Mouse (Mus musculus) forebrain, embryonic 16.5 days (tissue): ENCODE results near the gene Ebi3. TPM values are rescaled to one million over a fixed set of nuclear protein-coding genes. Genes with fewer than 3 reads are reported as not detected.

Source experiments
- ATAC-seq: fragments of 200-750 bp; cut with Nextera tagmentation; 2 replicates; pipeline ENCODE4 v1.8.0; 2017; ENCODE audit warnings: mild to moderate bottlenecking, moderate library complexity
- H3K27ac ChIP-seq: fragments of 300-500 bp; sonication (generic); 2 replicates; pipeline ENCODE4 v1.5.1; 2014; ENCODE audit warnings: low read length, control low read depth
- H3K27me3 ChIP-seq: fragments of 300-500 bp; sonication (generic); replicated peaks from 2 replicates; pipeline ENCODE4 v1.6.1; 2014; ENCODE audit warnings: low read length; ENCODE audit not compliant: control insufficient read depth, insufficient read depth
- H3K36me3 ChIP-seq: fragments of 300-500 bp; sonication (generic); 2 replicates; pipeline ENCODE4 v1.6.1; 2014; ENCODE audit not compliant: control insufficient read depth, insufficient read depth
- H3K4me1 ChIP-seq: fragments of 300-500 bp; sonication (generic); replicated peaks from 2 replicates; pipeline ENCODE4 v1.6.1; 2014; ENCODE audit warnings: low read length; ENCODE audit not compliant: control insufficient read depth, insufficient read depth
- H3K4me2 ChIP-seq: fragments of 300-500 bp; sonication (generic); 2 replicates; pipeline ENCODE4 v1.6.1; 2014; ENCODE audit warnings: mild to moderate bottlenecking, low read length, control low read depth
- H3K4me3 ChIP-seq: fragments of 300-500 bp; sonication (generic); replicated peaks from 2 replicates; pipeline ENCODE4 v1.5.1; 2014; ENCODE audit warnings: mild to moderate bottlenecking, low read length, control low read depth
- H3K9ac ChIP-seq: fragments of 300-500 bp; sonication (generic); replicated peaks from 2 replicates; pipeline ENCODE4 v1.6.1; 2014; ENCODE audit warnings: low read depth, low read length, control low read depth
- H3K9me3 ChIP-seq: fragments of 300-500 bp; sonication (generic); 2 replicates; pipeline ENCODE4 v1.6.1; 2016; ENCODE audit warnings: low read length; ENCODE audit not compliant: control insufficient read depth
- WGBS: fragments of 180-500 bp; shearing (Covaris S2); extraction: QIAGEN DNeasy Blood & Tissue Kit; methylation state at CpG from one replicate; pipeline ENCODE4 v1.1.7; 2014; 5-methylcytosine and 5-hydroxymethylcytosine counted together
- polyA plus RNA-seq: library from polyadenylated mRNA; unstranded; fragments of >200 nt; fragmentation: Nextera tagmentation; extraction: Ambion mirVana; gene quantifications from 2 replicates; pipeline ENCODE4 v1.2.1, GENCODE M21; 2015

Ebi3 gene
- polyA plus RNA-seq, 1 experiment from 2014 or later, result 4.2 TPM

- 60% methylated on average over 3 of the region's 3 CpGs for WGBS
- ATAC-seq, result no peak
- no peaks in the 10 kb centered on the region for H3K27me3 ChIP-seq
- H3K36me3 ChIP-seq, result no peaks in the 10 kb centered on the region
- no peak overlapping the region for H3K27ac ChIP-seq
- H3K9ac ChIP-seq, result no peak overlapping the region
- H3K4me3 ChIP-seq, result no peak overlapping the region
- no peaks in the 10 kb centered on the region for H3K9me3 ChIP-seq
- H3K4me2 ChIP-seq, result no peak overlapping the region
- H3K4me1 ChIP-seq, result peaks cover 8% of the 10 kb centered on the region
Observed at GRCm38 (mm10) chr17:55977301-55977700, 24.9 kb downstream of the Ebi3 start.

DNA sequence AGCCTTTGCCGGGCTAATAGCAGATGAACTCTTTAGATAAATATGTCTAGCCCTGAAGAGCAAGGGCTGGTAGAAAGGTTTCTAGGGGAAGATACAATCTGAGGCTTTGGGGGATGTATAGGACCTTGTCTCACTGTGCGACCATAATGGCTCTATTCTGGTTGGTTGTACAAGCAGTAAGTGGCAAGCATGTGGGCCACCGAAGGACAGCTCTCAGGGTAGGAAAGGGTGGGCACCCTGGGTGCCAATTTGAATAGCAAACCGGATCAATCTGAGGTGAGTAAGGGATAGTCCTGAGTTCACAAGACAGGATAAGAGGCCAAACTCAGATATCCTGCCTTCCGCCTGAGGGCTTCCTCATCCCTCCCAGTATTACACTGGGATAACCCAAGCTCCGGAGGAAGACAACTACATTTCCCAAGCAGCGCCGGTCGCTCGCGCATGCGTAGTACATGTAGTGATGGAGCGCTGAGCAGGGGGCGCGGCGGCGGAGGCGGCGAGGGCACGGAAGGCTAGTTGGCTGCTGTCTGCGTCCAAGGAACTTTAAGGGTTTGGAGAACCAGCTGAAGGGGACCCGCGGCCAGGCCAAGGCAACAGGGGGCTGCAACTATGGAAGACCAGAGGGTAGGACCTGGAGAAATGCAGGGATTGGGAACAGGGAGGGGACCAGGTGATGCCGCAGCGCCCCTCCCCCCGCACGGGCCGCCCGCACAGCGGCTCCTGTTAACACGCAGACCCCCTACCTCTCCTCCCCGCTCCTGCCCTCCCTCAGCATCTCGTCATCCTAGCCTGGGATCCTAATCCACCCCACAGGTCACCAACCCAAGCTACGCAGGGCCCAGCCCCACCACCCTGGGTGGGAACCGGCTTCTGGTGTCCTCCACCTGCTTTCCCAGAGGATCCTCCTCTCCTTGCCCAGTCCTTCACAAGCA is 33.9 kb downstream of the Ebi3 start, which contains the start of gene Fsd1:
TSS of gene Fsd1 (plus strand) at position 480 of the 932 bp plus-strand sequence.
- H3K4me3 ChIP-seq, result peak within 1 kb of the TSS; percentile 64
- H3K9me3 ChIP-seq, result no peaks in the 10 kb centered on the region
- H3K9ac ChIP-seq, result peak within 1 kb of the TSS; percentile 82
- H3K4me2 ChIP-seq, result peak within 1 kb of the TSS; percentile 72
- H3K27me3 ChIP-seq, result no peaks in the 10 kb centered on the region
- 9% methylated on average over 30 of the region's 35 CpGs for WGBS
- 0 out of 2 replicates have a peak, but pooled peaks cover 5% of the 10 kb centered on the region for H3K36me3 ChIP-seq
- ATAC-seq, result peak; percentile 86
- no peak within 1 kb of the TSS for H3K27ac ChIP-seq
- H3K4me1 ChIP-seq, result peaks cover 8% of the 10 kb centered on the region

- no peaks in the 10 kb centered on the region for H3K9me3 ChIP-seq
- 84% methylated on average over 8 of the region's 8 CpGs for WGBS
- peaks cover 18% of the 10 kb centered on the region for H3K4me1 ChIP-seq
- no peak overlapping the region for H3K4me3 ChIP-seq
- H3K27me3 ChIP-seq, result no peaks in the 10 kb centered on the region
- no peak for ATAC-seq
- H3K27ac ChIP-seq, result no peak overlapping the region
- 0 out of 2 replicates have a peak, but pooled peaks cover 5% of the 10 kb centered on the region for H3K36me3 ChIP-seq
- no peak overlapping the region for H3K4me2 ChIP-seq
- H3K9ac ChIP-seq, result no peak overlapping the region
Observed at GRCm38 (mm10) chr17:55990278-55990898, 37.9 kb downstream of the Ebi3 start.

DNA sequence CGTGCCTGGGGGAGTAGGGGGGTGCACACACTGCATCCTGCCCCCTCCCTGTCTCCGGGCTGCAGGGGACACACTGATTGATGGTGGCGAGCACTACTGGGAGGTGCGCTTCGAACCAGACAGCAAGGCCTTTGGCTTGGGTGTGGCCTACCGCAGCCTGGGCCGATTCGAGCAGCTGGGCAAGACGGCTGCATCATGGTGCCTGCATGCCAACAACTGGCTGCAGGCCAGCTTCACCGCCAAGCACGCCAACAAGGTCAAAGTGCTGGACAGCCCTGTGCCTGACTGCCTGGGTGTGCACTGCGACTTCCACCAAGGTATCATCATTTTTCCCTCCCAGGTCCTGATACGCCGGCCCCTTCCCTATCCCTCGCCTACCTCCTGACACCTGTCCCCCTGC is 43.6 kb downstream of the Ebi3 start:
- no peaks in the 10 kb centered on the region for H3K36me3 ChIP-seq
- 85% methylated on average over 15 of the region's 15 CpGs for WGBS

DNA sequence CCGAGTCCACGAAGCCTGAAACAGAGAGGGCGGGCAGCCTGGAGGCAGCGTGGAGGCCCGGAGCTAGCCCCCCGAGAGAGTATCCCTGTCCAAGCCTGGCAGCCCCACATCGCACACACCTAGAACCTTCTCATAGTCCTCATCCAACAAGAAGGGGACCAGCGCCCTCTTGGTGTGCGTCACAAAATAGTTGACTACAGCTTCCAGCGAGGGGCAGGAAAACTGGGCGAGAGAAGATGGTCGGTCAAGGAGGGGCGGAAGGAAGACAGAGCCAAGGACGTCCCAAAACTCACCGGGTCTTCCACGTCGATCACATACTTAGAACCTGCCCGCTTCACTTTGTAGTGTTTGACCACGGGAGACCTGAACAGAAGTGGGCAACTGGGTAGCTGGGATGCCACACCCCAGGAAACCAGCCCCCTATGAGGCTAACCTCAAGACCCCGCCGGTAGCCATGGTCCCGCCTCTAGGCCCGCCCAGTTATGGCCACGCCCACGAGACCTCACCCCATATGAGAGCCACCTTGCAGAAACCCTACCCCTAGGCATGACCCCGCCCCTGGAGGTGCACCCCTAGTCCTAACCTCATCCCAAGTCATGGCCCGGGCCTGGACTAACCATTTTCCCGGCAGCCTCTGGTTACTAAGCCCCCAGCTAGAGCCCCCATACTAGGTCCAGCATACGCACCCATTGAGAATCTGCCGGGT is 47.5 kb downstream of the Ebi3 start:
- no peak overlapping the region for H3K9ac ChIP-seq
- no peak overlapping the region for H3K4me3 ChIP-seq
- H3K4me2 ChIP-seq, result no peak overlapping the region
- no peaks in the 10 kb centered on the region for H3K9me3 ChIP-seq
- no peaks in the 10 kb centered on the region for H3K36me3 ChIP-seq
- no peak for ATAC-seq
- WGBS, result 8% methylated on average over 30 of the region's 30 CpGs
- no peak overlapping the region for H3K27ac ChIP-seq
- no peaks in the 10 kb centered on the region for H3K4me1 ChIP-seq
- peaks cover 9% of the 10 kb centered on the region; the same call in 1 of the 2 replicates for H3K27me3 ChIP-seq

More for the DNA sequence above, 43.6 kb downstream of the Ebi3 start:
- Histone ChIP-seq H3K9me3 (no peaks in the 10 kb centered on the region), H3K4me2 (no peak overlapping the region), H3K27me3 (peaks cover 7% of the 10 kb centered on the region; the same call in 1 of the 2 replicates), H3K4me3 (no peak overlapping the region), H3K4me1 (peaks cover 11% of the 10 kb centered on the region; the same call in 1 of the 2 replicates), H3K27ac (no peak overlapping the region), H3K9ac (no peak overlapping the region)
- ATAC-seq, result no peak

DNA sequence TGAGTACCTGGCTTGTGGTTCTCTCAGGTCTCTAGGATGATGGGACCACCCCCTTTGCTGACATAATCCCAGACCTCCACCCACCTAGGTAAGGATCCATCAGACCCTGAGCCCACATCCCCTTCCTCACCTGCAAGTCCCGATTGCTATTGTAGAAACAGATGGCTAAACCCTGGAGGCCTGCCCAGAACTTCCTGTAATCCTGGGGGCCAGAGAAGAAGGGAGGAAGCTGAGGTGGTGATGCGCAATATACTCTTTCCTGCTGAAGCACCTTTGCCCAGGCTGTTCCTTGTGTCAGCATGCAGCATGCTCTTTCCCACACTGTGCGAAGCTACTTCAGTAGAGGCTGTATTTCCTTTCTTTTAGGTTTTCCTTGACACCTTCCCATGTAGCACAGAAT is 50.6 kb downstream of the Ebi3 start:
- no peak overlapping the region for H3K9ac ChIP-seq
- H3K27me3 ChIP-seq, result peaks cover 9% of the 10 kb centered on the region; the same call in 1 of the 2 replicates
- WGBS, result 87% methylated on average over 3 of the region's 3 CpGs
- H3K27ac ChIP-seq, result no peak overlapping the region
- H3K4me3 ChIP-seq, result no peak overlapping the region
- no peak overlapping the region for H3K4me2 ChIP-seq
- H3K9me3 ChIP-seq, result no peaks in the 10 kb centered on the region
- H3K36me3 ChIP-seq, result no peaks in the 10 kb centered on the region
- ATAC-seq, result no peak
- H3K4me1 ChIP-seq, result peaks cover 8% of the 10 kb centered on the region

GRCm38 (mm10) chr17:56005415-56006061 is 53.1 kb downstream of the Ebi3 start, which contains the start of the genes Stap2 and Mpnd:
Stap2 (minus strand) TSS chr17:56005584.
Mpnd (plus strand) TSS chr17:56005711.
- Histone ChIP-seq H3K4me2 (no peak within 1 kb of the TSS), H3K27ac (no peak within 1 kb of the TSS), H3K36me3 (no peaks in the 10 kb centered on the region), H3K27me3 (peaks cover 4% of the 10 kb centered on the region; the same call in 1 of the 2 replicates), H3K9ac (no peak within 1 kb of the TSS), H3K4me3 (no peak within 1 kb of the TSS), H3K4me1 (peaks cover 21% of the 10 kb centered on the region), H3K9me3 (no peaks in the 10 kb centered on the region)
- ATAC-seq, result no peak
- 61% methylated on average over 13 of the region's 13 CpGs for WGBS
